11 mouse cellular contexts compared by ENCODE assay signal in the genomic region with DNA sequence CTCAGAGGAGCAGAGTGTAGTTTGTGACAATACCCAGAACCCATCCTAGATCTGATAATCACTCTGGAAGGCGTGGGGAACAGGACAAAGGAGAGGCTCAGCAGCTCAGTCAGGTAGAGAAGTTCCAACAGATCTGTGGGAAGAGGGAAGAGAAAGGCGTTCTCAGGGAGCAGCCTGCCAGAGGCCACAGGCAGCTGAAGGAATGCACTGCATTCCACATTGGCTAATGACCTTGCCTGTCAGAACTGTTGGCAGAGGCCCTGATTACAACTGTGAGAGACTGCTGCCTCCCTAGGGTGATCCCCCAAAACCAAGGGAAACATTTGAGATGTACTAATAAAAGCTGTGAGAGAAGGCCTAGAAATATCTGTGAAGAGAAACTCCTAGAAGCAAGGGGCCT.
DNase-seq lines count a peak whose midpoint lies in the region; ATAC-seq and TF ChIP-seq lines count a peak whose summit lies in the region.
"Had no signal": no experiment of that assay in that cellular context is flagged by ENCODE, and none has a peak within 500 bp of the region (broad histone marks: within the 10 kb centered on the region; RNA-seq: fewer than 3 reads in every experiment).

No protein-coding gene starts in this region.

- no peaks in the 10 kb centered on the region for H3K9me3 ChIP-seq in kidney, embryonic 14.5 days (ENCODE audit: control insufficient read depth, low read length)
- H3K9me3 ChIP-seq in heart, embryonic 10.5 days = no peaks in the 10 kb centered on the region
- no peaks in the 10 kb centered on the region for H3K9me3 ChIP-seq in hindbrain, embryonic 13.5 days
- H3K9me3 ChIP-seq: limb, embryonic 10.5 days had no signal

- no peak overlapping the region for H3K4me2 ChIP-seq in kidney, embryonic 14.5 days (replicated peaks; ENCODE audit: low read depth, low read length)
- H3K4me2 ChIP-seq in hindbrain, embryonic 13.5 days = no peak overlapping the region

- no peak overlapping the region for H3K27ac ChIP-seq in kidney, adult 2 months (ENCODE audit: insufficient read depth, low read depth, low read length)
- H3K27ac ChIP-seq in kidney, embryonic 14.5 days (ENCODE audit: low read depth, low read length) = no peak overlapping the region
- peak overlapping the region; percentile 22; the same call in 1 of the 2 replicates for H3K27ac ChIP-seq in heart, embryonic 10.5 days
- no peak overlapping the region for H3K27ac ChIP-seq in hindbrain, embryonic 13.5 days
- H3K27ac ChIP-seq: limb, embryonic 10.5 days had no signal

- no peaks in the 10 kb centered on the region for H3K27me3 ChIP-seq in kidney, adult 2 months (replicated peaks; ENCODE audit: control insufficient read depth, insufficient read depth, low read length)
- H3K27me3 ChIP-seq in kidney, embryonic 14.5 days (ENCODE audit: control insufficient read depth, insufficient read depth, low read length) = no peaks in the 10 kb centered on the region
- H3K27me3 ChIP-seq in heart, embryonic 10.5 days (ENCODE audit: insufficient read depth, poor library complexity, severe bottlenecking) = no peaks in the 10 kb centered on the region
- H3K27me3 ChIP-seq in hindbrain, embryonic 13.5 days = no peaks in the 10 kb centered on the region

- no peak overlapping the region for H3K9ac ChIP-seq in kidney, embryonic 14.5 days (ENCODE audit: low read depth, low read length)
- H3K9ac ChIP-seq in hindbrain, embryonic 13.5 days = no peak overlapping the region

- H3K36me3 ChIP-seq in kidney, adult 2 months (ENCODE audit: control insufficient read depth, insufficient read depth, low read length) = no peaks in the 10 kb centered on the region
- H3K36me3 ChIP-seq in kidney, embryonic 14.5 days (ENCODE audit: control insufficient read depth, insufficient read depth, low read length) = no peaks in the 10 kb centered on the region
- H3K36me3 ChIP-seq in heart, embryonic 10.5 days = no peaks in the 10 kb centered on the region
- H3K36me3 ChIP-seq in hindbrain, embryonic 13.5 days = no peaks in the 10 kb centered on the region
- H3K36me3 ChIP-seq: limb, embryonic 10.5 days had no signal

- H3K4me1 ChIP-seq in kidney, adult 2 months (ENCODE audit: control insufficient read depth, insufficient read depth, low read length) = no peaks in the 10 kb centered on the region
- no peaks in the 10 kb centered on the region for H3K4me1 ChIP-seq in kidney, embryonic 14.5 days (ENCODE audit: control insufficient read depth, insufficient read depth, low read length)
- H3K4me1 ChIP-seq in heart, embryonic 10.5 days = 0 out of 2 replicates have a peak, but pooled peaks cover 4% of the 10 kb centered on the region
- 0 out of 2 replicates have a peak, but pooled peaks cover 3% of the 10 kb centered on the region for H3K4me1 ChIP-seq in hindbrain, embryonic 13.5 days (replicated peaks)
- H3K4me1 ChIP-seq: limb, embryonic 10.5 days had no signal

- ATAC-seq in kidney, embryonic 14.5 days (ENCODE audit: low FRiP score, low TSS enrichment) = no peak
- ATAC-seq in hindbrain, embryonic 13.5 days (ENCODE audit: low FRiP score) = no peak
- ATAC-seq: intestine, embryonic 16.5 days had no signal

- no peak for TF ChIP-seq POLR2A in kidney, adult 2 months (IDR thresholded peaks at IDR 0.05; ENCODE audit: low read depth, low read length)

- no peak for TF ChIP-seq CTCF in kidney, adult 2 months (conservative IDR thresholded peaks at IDR 0.05; ENCODE audit: insufficient read depth, insufficient read length, low read depth, low read length)

- 46% methylated on average over 2 of the region's 2 CpGs for WGBS in kidney, adult 2 months
- 64% methylated on average over 2 of the region's 2 CpGs for WGBS in kidney, embryonic 14.5 days
- WGBS in heart, embryonic 10.5 days = 40% methylated on average over 2 of the region's 2 CpGs
- WGBS in hindbrain, embryonic 13.5 days = 65% methylated on average over 2 of the region's 2 CpGs

- peak; percentile 38 for DNase-seq in kidney, adult 2 months
- peak; percentile 57 for DNase-seq in adrenal gland, postnatal 10 days
- no peak for DNase-seq in heart, embryonic 10.5 days (ENCODE audit: low spot score)
- peak; percentile 39 for DNase-seq in kidney, postnatal 14 days
- no peak for DNase-seq in frontal cortex, postnatal 10 days (ENCODE audit: low spot score in 2 of 2)
- DNase-seq in embryo, embryonic 11 days = no peak
- DNase-seq: cerebellum, adult 8-10 months had no signal

- H3K4me3 ChIP-seq in kidney, adult 2 months (ENCODE audit: insufficient read depth, low read depth, low read length) = no peak overlapping the region
- H3K4me3 ChIP-seq in kidney, embryonic 14.5 days (ENCODE audit: low read length) = no peak overlapping the region
- no peak overlapping the region for H3K4me3 ChIP-seq in heart, embryonic 10.5 days
- H3K4me3 ChIP-seq in hindbrain, embryonic 13.5 days = no peak overlapping the region
- H3K4me3 ChIP-seq: limb, embryonic 10.5 days had no signal

Comparison
In these comparisons a context has a peak if more than half of its experiments do, and no peak if none do; other contexts are left out.
1. DNase-seq: peak in kidney, adult 2 months (single experiment), adrenal gland, postnatal 10 days (single experiment) and kidney, postnatal 14 days (single experiment); none in heart, embryonic 10.5 days (single experiment), frontal cortex, postnatal 10 days (0 of 2) and embryo, embryonic 11 days (single experiment).